ENCODE assay signal across 21 mouse cellular contexts in genomic region chr11:63973973-63974372, GRCm38 (mm10). TPM values are rescaled to one million over a fixed set of nuclear protein-coding genes. Genes with fewer than 3 reads are reported as not detected.
DNase-seq lines count a peak whose midpoint lies in the region; ATAC-seq lines count a peak whose summit lies in the region.
"Had no signal": no experiment of that assay in that cellular context is flagged by ENCODE, and none has a peak within 500 bp of the region (broad histone marks: within the 10 kb centered on the region; RNA-seq: fewer than 3 reads in every experiment).

No protein-coding gene starts in this region.

- no peaks in the 10 kb centered on the region for H3K27me3 ChIP-seq in forebrain, embryonic 14.5 days (replicated peaks; ENCODE audit: control insufficient read depth, insufficient read depth, low read length)
- no peaks in the 10 kb centered on the region for H3K27me3 ChIP-seq in forebrain, embryonic 13.5 days
- H3K27me3 ChIP-seq: heart, embryonic 13.5 days; hindbrain, embryonic 12.5 days had no signal

- H3K4me2 ChIP-seq in forebrain, embryonic 14.5 days (ENCODE audit: low read length): no peak overlapping the region
- H3K4me2 ChIP-seq in forebrain, embryonic 13.5 days: no peak overlapping the region
- H3K4me2 ChIP-seq: heart, embryonic 13.5 days; hindbrain, embryonic 12.5 days had no signal

- peaks cover 8% of the 10 kb centered on the region for H3K4me1 ChIP-seq in forebrain, embryonic 14.5 days (ENCODE audit: control insufficient read depth, insufficient read depth, low read length)
- H3K4me1 ChIP-seq in forebrain, embryonic 13.5 days: peaks cover 19% of the 10 kb centered on the region

- H3K9me3 ChIP-seq in forebrain, embryonic 14.5 days (replicated peaks; ENCODE audit: control insufficient read depth, low read length): no peaks in the 10 kb centered on the region
- H3K9me3 ChIP-seq in forebrain, embryonic 13.5 days (replicated peaks): no peaks in the 10 kb centered on the region
- H3K9me3 ChIP-seq: embryonic facial prominence, embryonic 10.5 days; G1E; heart, embryonic 13.5 days; hindbrain, embryonic 12.5 days had no signal

- H3K36me3 ChIP-seq in forebrain, embryonic 14.5 days (ENCODE audit: control insufficient read depth, insufficient read depth, low read length): 0 out of 2 replicates have a peak, but pooled peaks cover 5% of the 10 kb centered on the region
- H3K36me3 ChIP-seq in forebrain, embryonic 13.5 days (ENCODE audit: poor library complexity, severe bottlenecking): no peaks in the 10 kb centered on the region

- no peak for ATAC-seq in forebrain, embryonic 14.5 days
- ATAC-seq in forebrain, embryonic 13.5 days: no peak
- ATAC-seq: CD4-positive, CD25-positive, alpha-beta regulatory T cell, adult 4 months; forebrain, embryonic 16.5 days had no signal

- no peak overlapping the region for H3K9ac ChIP-seq in forebrain, embryonic 14.5 days (ENCODE audit: low read length)
- no peak overlapping the region for H3K9ac ChIP-seq in forebrain, embryonic 13.5 days
- H3K9ac ChIP-seq: heart, embryonic 13.5 days; hindbrain, embryonic 12.5 days had no signal

- DNase-seq in forebrain, embryonic 14.5 days (ENCODE audit: low spot score): peak; percentile 24
- peak; percentile 41 to 65 for DNase-seq in lung, adult 18-20 months
- DNase-seq in lung, postnatal 4 days: no peak
- DNase-seq in NIH3T3 (ENCODE audit: low read depth): peak; percentile 23
- DNase-seq in lung, postnatal 10 days: peak; percentile 34
- no peak for DNase-seq in urinary bladder, postnatal 36 days (ENCODE audit: low spot score in 2 of 2)
- no peak for DNase-seq in frontal cortex, postnatal 25 days (ENCODE audit: low spot score in 2 of 2)
- DNase-seq: adrenal gland, postnatal 14 days; B cell, adult 2 months; cerebellum, adult 2 months; cerebellum, postnatal 10 days; gastrocnemius, postnatal 36 days; heart, adult 11 months; heart, postnatal 36 days had no signal

- no peak overlapping the region for H3K27ac ChIP-seq in forebrain, embryonic 14.5 days (ENCODE audit: low read depth, low read length)
- no peak overlapping the region for H3K27ac ChIP-seq in forebrain, embryonic 13.5 days
- H3K27ac ChIP-seq: embryonic facial prominence, embryonic 10.5 days; heart, embryonic 13.5 days; hindbrain, embryonic 12.5 days had no signal

- no peak overlapping the region for H3K4me3 ChIP-seq in forebrain, embryonic 14.5 days (ENCODE audit: low read depth, low read length)
- H3K4me3 ChIP-seq in forebrain, embryonic 13.5 days: no peak overlapping the region
- H3K4me3 ChIP-seq: embryonic facial prominence, embryonic 10.5 days; heart, embryonic 13.5 days; hindbrain, embryonic 12.5 days had no signal

- 79% methylated on average over 2 of the region's 2 CpGs for WGBS in forebrain, embryonic 14.5 days
- WGBS in forebrain, embryonic 13.5 days: 60% methylated on average over 2 of the region's 2 CpGs

RNA-seq across cellular contexts. Expression of gene Hs3st3b1, which starts 51.9 kb away (rescaled TPM):
- polyA plus RNA-seq in forebrain, embryonic 14.5 days (2014; fragmentation: Nextera tagmentation; extraction: Ambion mirVana): 3.3 and 3.9 TPM in 2 replicates
- polyA plus RNA-seq in forebrain, embryonic 13.5 days (2015; fragmentation: Nextera tagmentation; extraction: Ambion mirVana): 2.4 and 3.2 TPM in 2 replicates
- polyA plus RNA-seq: G1E had no signal

Comparison
In these comparisons a context has a peak if more than half of its experiments do, and no peak if none do; other contexts are left out.
1. DNase-seq: peak in forebrain, embryonic 14.5 days (single experiment), lung, adult 18-20 months (2 of 2), NIH3T3 (single experiment) and lung, postnatal 10 days (single experiment); none in lung, postnatal 4 days (0 of 2), urinary bladder, postnatal 36 days (0 of 2) and frontal cortex, postnatal 25 days (0 of 2).